ENCODE assay signal across 9 mouse cellular contexts in the genomic region with DNA sequence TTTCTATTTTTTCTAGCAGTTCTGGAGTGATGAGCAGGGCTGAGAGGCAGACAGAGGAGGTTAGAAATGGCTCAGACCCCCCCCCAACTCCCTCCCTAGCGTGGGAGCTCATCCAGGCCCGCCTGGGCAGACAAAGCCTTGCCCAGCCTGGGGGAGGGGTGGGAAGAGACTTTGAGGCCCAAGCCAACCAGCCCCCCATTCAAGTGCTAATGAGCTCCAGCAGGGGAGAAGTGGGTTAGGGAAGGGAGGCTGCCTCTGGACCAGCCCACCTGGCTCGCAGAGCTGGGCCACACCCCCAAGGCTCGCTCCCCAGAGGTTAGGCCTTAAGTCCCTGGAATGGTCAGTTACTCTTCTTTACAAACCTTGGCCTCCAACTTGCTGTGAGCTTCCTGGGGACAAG. TPM values are rescaled to one million over a fixed set of nuclear protein-coding genes. Genes with fewer than 3 reads are reported as not detected.
A peak's percentile ranks its signal among the peaks of the same experiment; 100 is the strongest.
DNase-seq lines count a peak whose midpoint lies in the region; ATAC-seq and TF ChIP-seq lines count a peak whose summit lies in the region.
"Had no signal": no experiment of that assay in that cellular context is flagged by ENCODE, and none has a peak within 500 bp of the region (broad histone marks: within the 10 kb centered on the region; RNA-seq: fewer than 3 reads in every experiment).

No protein-coding gene starts in this region.

- no peak for DNase-seq in heart, postnatal 25 days (ENCODE audit: low spot score)
- peak; percentile 85 for DNase-seq in embryonic facial prominence, embryonic 11.5 days (ENCODE audit: low spot score)
- no peak for DNase-seq in ovary, postnatal 36 days (ENCODE audit: low spot score)
- no peak for DNase-seq in ovary, postnatal 10 days (ENCODE audit: low spot score)

- H3K27ac ChIP-seq in heart, embryonic 13.5 days (replicated peaks): peak overlapping the region; percentile 84
- peak overlapping the region; percentile 37 for H3K27ac ChIP-seq in ES-Bruce4 (ENCODE audit: insufficient read depth, low read length)
- H3K27ac ChIP-seq in embryonic facial prominence, embryonic 11.5 days (replicated peaks; ENCODE audit: low read depth, low read length): peak overlapping the region; percentile 95
- H3K27ac ChIP-seq in intestine, embryonic 15.5 days: peak overlapping the region; percentile 72
- peak overlapping the region; percentile 92 for H3K27ac ChIP-seq in midbrain, embryonic 15.5 days

- peaks cover 36% of the 10 kb centered on the region for H3K36me3 ChIP-seq in heart, embryonic 13.5 days
- H3K36me3 ChIP-seq in ES-Bruce4 (ENCODE audit: control insufficient read depth, insufficient read depth, low read length, poor library complexity, severe bottlenecking): no peaks in the 10 kb centered on the region
- H3K36me3 ChIP-seq in embryonic facial prominence, embryonic 11.5 days (replicated peaks; ENCODE audit: control insufficient read depth, insufficient read depth, low read depth, low read length): no peaks in the 10 kb centered on the region
- H3K36me3 ChIP-seq in intestine, embryonic 15.5 days: 0 out of 2 replicates have a peak, but pooled peaks cover 4% of the 10 kb centered on the region
- no peaks in the 10 kb centered on the region for H3K36me3 ChIP-seq in midbrain, embryonic 15.5 days (replicated peaks)

- H3K27me3 ChIP-seq in heart, embryonic 13.5 days (replicated peaks): no peaks in the 10 kb centered on the region
- no peaks in the 10 kb centered on the region for H3K27me3 ChIP-seq in ES-Bruce4 (ENCODE audit: control insufficient read depth, insufficient read depth, low read length, poor library complexity, severe bottlenecking)
- no peaks in the 10 kb centered on the region for H3K27me3 ChIP-seq in embryonic facial prominence, embryonic 11.5 days (ENCODE audit: control insufficient read depth, insufficient read depth, low read length)
- H3K27me3 ChIP-seq in intestine, embryonic 15.5 days (replicated peaks): no peaks in the 10 kb centered on the region
- H3K27me3 ChIP-seq in midbrain, embryonic 15.5 days (replicated peaks): no peaks in the 10 kb centered on the region

- H3K9ac ChIP-seq in heart, embryonic 13.5 days: peak overlapping the region; percentile 95
- H3K9ac ChIP-seq in ES-Bruce4 (ENCODE audit: low read depth, poor library complexity, severe bottlenecking): 0 out of 2 replicates have a peak overlapping the region, but pooled peaks have one; percentile 5
- peak overlapping the region; percentile 58 for H3K9ac ChIP-seq in embryonic facial prominence, embryonic 11.5 days (replicated peaks; ENCODE audit: low read length)
- H3K9ac ChIP-seq in intestine, embryonic 15.5 days: 0 out of 2 replicates have a peak overlapping the region, but pooled peaks have one; percentile 5
- peak overlapping the region; percentile 3; the same call in 1 of the 2 replicates for H3K9ac ChIP-seq in midbrain, embryonic 15.5 days

- H3K4me2 ChIP-seq in heart, embryonic 13.5 days: peak overlapping the region; percentile 46
- peak overlapping the region; percentile 38 for H3K4me2 ChIP-seq in embryonic facial prominence, embryonic 11.5 days (ENCODE audit: low read depth, low read length)
- peak overlapping the region; percentile 38; the same call in 1 of the 2 replicates for H3K4me2 ChIP-seq in intestine, embryonic 15.5 days (replicated peaks)
- H3K4me2 ChIP-seq in midbrain, embryonic 15.5 days: peak overlapping the region; percentile 97

- no peak for TF ChIP-seq POLR2A in ES-Bruce4 (IDR thresholded peaks at IDR 0.05; ENCODE audit: insufficient read depth, low read length)

- WGBS in heart, embryonic 13.5 days: 17% methylated on average over 4 of the region's 4 CpGs
- 3% methylated on average over 4 of the region's 4 CpGs for WGBS in embryonic facial prominence, embryonic 11.5 days
- WGBS in intestine, embryonic 15.5 days: 25% methylated on average over 4 of the region's 4 CpGs
- 3% methylated on average over 4 of the region's 4 CpGs for WGBS in midbrain, embryonic 15.5 days

- no peak for ATAC-seq in heart, embryonic 13.5 days (ENCODE audit: extremely low read depth, insufficient number of reproducible peaks, low FRiP score, low TSS enrichment)
- ATAC-seq in embryonic facial prominence, embryonic 11.5 days (replicated peaks; ENCODE audit: insufficient number of reproducible peaks, low FRiP score, low TSS enrichment, low read depth): peak; percentile 1; the same call in 1 of the 2 replicates
- ATAC-seq in intestine, embryonic 15.5 days: no peak
- peak; percentile 7 for ATAC-seq in midbrain, embryonic 15.5 days (replicated peaks)

- H3K4me3 ChIP-seq in heart, embryonic 13.5 days: 0 out of 2 replicates have a peak overlapping the region, but pooled peaks have one; percentile 5
- H3K4me3 ChIP-seq in ES-Bruce4 (ENCODE audit: low read depth, low read length): no peak overlapping the region
- peak overlapping the region; percentile 15 for H3K4me3 ChIP-seq in embryonic facial prominence, embryonic 11.5 days (ENCODE audit: low read depth, low read length)
- H3K4me3 ChIP-seq in intestine, embryonic 15.5 days (replicated peaks): no peak overlapping the region
- peak overlapping the region; percentile 2; the same call in 1 of the 2 replicates for H3K4me3 ChIP-seq in midbrain, embryonic 15.5 days

- no peak for TF ChIP-seq CTCF in ES-Bruce4 (IDR thresholded peaks at IDR 0.05; ENCODE audit: low read depth, low read length)

- peak; percentile 99 for TF ChIP-seq EP300 in ES-Bruce4 (IDR thresholded peaks at IDR 0.05; ENCODE audit: insufficient read depth, low read depth, low read length)

- H3K9me3 ChIP-seq in heart, embryonic 13.5 days: no peaks in the 10 kb centered on the region
- no peaks in the 10 kb centered on the region for H3K9me3 ChIP-seq in ES-Bruce4 (replicated peaks; ENCODE audit: control insufficient read depth, insufficient read depth, low read length, poor library complexity, severe bottlenecking)
- H3K9me3 ChIP-seq in embryonic facial prominence, embryonic 11.5 days (replicated peaks; ENCODE audit: control insufficient read depth, low read length): no peaks in the 10 kb centered on the region
- H3K9me3 ChIP-seq in intestine, embryonic 15.5 days: no peaks in the 10 kb centered on the region
- no peaks in the 10 kb centered on the region for H3K9me3 ChIP-seq in midbrain, embryonic 15.5 days

- intact Hi-C loops in heart, postnatal 25 days (cut with DNase I): no loop called here

- peaks cover 76% of the 10 kb centered on the region for H3K4me1 ChIP-seq in heart, embryonic 13.5 days
- H3K4me1 ChIP-seq in ES-Bruce4 (ENCODE audit: control insufficient read depth, insufficient read depth, low read length): peaks cover 14% of the 10 kb centered on the region
- H3K4me1 ChIP-seq in embryonic facial prominence, embryonic 11.5 days (ENCODE audit: control insufficient read depth, insufficient read depth, low read length): peaks cover 40% of the 10 kb centered on the region
- peaks cover 75% of the 10 kb centered on the region for H3K4me1 ChIP-seq in intestine, embryonic 15.5 days (replicated peaks)
- H3K4me1 ChIP-seq in midbrain, embryonic 15.5 days: peaks cover 91% of the 10 kb centered on the region

RNA-seq across cellular contexts. Expression of a gene that starts 4.6 kb away (rescaled TPM):
- 387 and 392 TPM in 2 replicates for polyA plus RNA-seq in heart, embryonic 13.5 days (2015; fragmentation: Nextera tagmentation; extraction: Ambion mirVana)
- total RNA-seq in heart, postnatal 25 days (2021): 100 to 1,000 TPM; 241 to 257 TPM
- polyA plus RNA-seq in ES-Bruce4 (2011; ENCODE audit: insufficient read depth, insufficient read length, low read depth, missing spikeins): 266 and 284 TPM in 2 replicates
- 369 and 379 TPM in 2 replicates for polyA plus RNA-seq in embryonic facial prominence, embryonic 11.5 days (2014; fragmentation: Nextera tagmentation; extraction: Ambion mirVana)
- 334 and 335 TPM in 2 replicates for polyA plus RNA-seq in intestine, embryonic 15.5 days (2015; fragmentation: Nextera tagmentation; extraction: Ambion mirVana)
- 299 and 386 TPM in 2 replicates for polyA plus RNA-seq in midbrain, embryonic 15.5 days (2015; fragmentation: Nextera tagmentation; extraction: Ambion mirVana)

RNA-seq across cellular contexts. Expression of a gene that starts 21.5 kb away (rescaled TPM):
- polyA plus RNA-seq in heart, embryonic 13.5 days (2015; fragmentation: Nextera tagmentation; extraction: Ambion mirVana): 9.9 and 11.8 TPM in 2 replicates
- 10 to 100 TPM; 15.0 to 17.8 TPM for total RNA-seq in heart, postnatal 25 days (2021)
- 15.4 and 16.5 TPM in 2 replicates for polyA plus RNA-seq in ES-Bruce4 (2011; ENCODE audit: insufficient read depth, insufficient read length, low read depth, missing spikeins)
- 1.1 and 1.3 TPM in 2 replicates for polyA plus RNA-seq in embryonic facial prominence, embryonic 11.5 days (2014; fragmentation: Nextera tagmentation; extraction: Ambion mirVana)
- polyA plus RNA-seq in intestine, embryonic 15.5 days (2015; fragmentation: Nextera tagmentation; extraction: Ambion mirVana): 34.7 and 37.5 TPM in 2 replicates
- 4.3 and 4.9 TPM in 2 replicates for polyA plus RNA-seq in midbrain, embryonic 15.5 days (2015; fragmentation: Nextera tagmentation; extraction: Ambion mirVana)

RNA-seq across cellular contexts. Expression of a gene that starts 38.8 kb away (rescaled TPM):
- 2.8 and 2.9 TPM in 2 replicates for polyA plus RNA-seq in heart, embryonic 13.5 days (2015; fragmentation: Nextera tagmentation; extraction: Ambion mirVana)
- 10 to 100 TPM; 62.0 to 69.7 TPM for total RNA-seq in heart, postnatal 25 days (2021)
- 8.1 and 13.3 TPM in 2 replicates for polyA plus RNA-seq in ES-Bruce4 (2011; ENCODE audit: insufficient read depth, insufficient read length, low read depth, missing spikeins)
- 7.0 and 7.6 TPM in 2 replicates for polyA plus RNA-seq in embryonic facial prominence, embryonic 11.5 days (2014; fragmentation: Nextera tagmentation; extraction: Ambion mirVana)
- polyA plus RNA-seq in intestine, embryonic 15.5 days (2015; fragmentation: Nextera tagmentation; extraction: Ambion mirVana): 8.4 and 16.0 TPM in 2 replicates
- 31.8 and 40.4 TPM in 2 replicates for polyA plus RNA-seq in midbrain, embryonic 15.5 days (2015; fragmentation: Nextera tagmentation; extraction: Ambion mirVana)

RNA-seq across cellular contexts. Expression of a gene that starts 43.1 kb away (rescaled TPM):
- polyA plus RNA-seq in heart, embryonic 13.5 days (2015; fragmentation: Nextera tagmentation; extraction: Ambion mirVana): 35.7 and 41.3 TPM in 2 replicates
- 10 to 100 TPM; 44.6 to 45.8 TPM for total RNA-seq in heart, postnatal 25 days (2021)
- 43.8 and 45.3 TPM in 2 replicates for polyA plus RNA-seq in ES-Bruce4 (2011; ENCODE audit: insufficient read depth, insufficient read length, low read depth, missing spikeins)
- 42.3 and 42.9 TPM in 2 replicates for polyA plus RNA-seq in embryonic facial prominence, embryonic 11.5 days (2014; fragmentation: Nextera tagmentation; extraction: Ambion mirVana)
- 66.4 and 81.9 TPM in 2 replicates for polyA plus RNA-seq in intestine, embryonic 15.5 days (2015; fragmentation: Nextera tagmentation; extraction: Ambion mirVana)
- polyA plus RNA-seq in midbrain, embryonic 15.5 days (2015; fragmentation: Nextera tagmentation; extraction: Ambion mirVana): 14.5 and 16.9 TPM in 2 replicates

RNA-seq across cellular contexts. Expression of a gene that starts 48.9 kb away (rescaled TPM):
- 0.90 and 1.3 TPM in 2 replicates for polyA plus RNA-seq in heart, embryonic 13.5 days (2015; fragmentation: Nextera tagmentation; extraction: Ambion mirVana)
- not detected for total RNA-seq in heart, postnatal 25 days (2021)
- 1.5 TPM in 1 of 2 replicates, not detected in the other for polyA plus RNA-seq in ES-Bruce4 (2011; ENCODE audit: insufficient read depth, insufficient read length, low read depth, missing spikeins)
- 1.4 TPM in 1 of 2 replicates, not detected in the other for polyA plus RNA-seq in embryonic facial prominence, embryonic 11.5 days (2014; fragmentation: Nextera tagmentation; extraction: Ambion mirVana)
- 0.82 and 1.9 TPM in 2 replicates for polyA plus RNA-seq in intestine, embryonic 15.5 days (2015; fragmentation: Nextera tagmentation; extraction: Ambion mirVana)
- polyA plus RNA-seq in midbrain, embryonic 15.5 days (2015; fragmentation: Nextera tagmentation; extraction: Ambion mirVana): 2.1 and 2.2 TPM in 2 replicates
- total RNA-seq: layer of hippocampus, adult 18-20 months had no signal

Comparison
In these comparisons a context has a peak if more than half of its experiments do, and no peak if none do; other contexts are left out.
1. ATAC-seq: peak in embryonic facial prominence, embryonic 11.5 days (single experiment) and midbrain, embryonic 15.5 days (single experiment); none in heart, embryonic 13.5 days (single experiment) and intestine, embryonic 15.5 days (single experiment).
2. H3K27ac ChIP-seq: peak in every context shown above with its lines; median percentile 95 in embryonic facial prominence, embryonic 11.5 days; 92 in midbrain, embryonic 15.5 days; 84 in heart, embryonic 13.5 days; 72 in intestine, embryonic 15.5 days; 37 in ES-Bruce4.
3. H3K4me2 ChIP-seq: peak in every context shown above with its lines; median percentile 97 in midbrain, embryonic 15.5 days; 46 in heart, embryonic 13.5 days; 38 in embryonic facial prominence, embryonic 11.5 days; 38 in intestine, embryonic 15.5 days.
4. H3K4me3 ChIP-seq: peak in heart, embryonic 13.5 days (single experiment), embryonic facial prominence, embryonic 11.5 days (single experiment) and midbrain, embryonic 15.5 days (single experiment); none in ES-Bruce4 (single experiment) and intestine, embryonic 15.5 days (single experiment).
5. H3K9ac ChIP-seq: peak in every context shown above with its lines; median percentile 95 in heart, embryonic 13.5 days; 58 in embryonic facial prominence, embryonic 11.5 days; 5 in ES-Bruce4; 5 in intestine, embryonic 15.5 days; 3 in midbrain, embryonic 15.5 days.